Mouse (Mus musculus) testis, adult 2 months (tissue): ENCODE data around the gene Kcnh4. TPM values are rescaled to one million over a fixed set of nuclear protein-coding genes. Genes with fewer than 3 reads are reported as not detected.
A peak's percentile ranks its signal among the peaks of the same experiment; 100 is the strongest.

ENCODE experiments used
- H3K27ac ChIP-seq: fragments of 200-500 bp; 2 replicates; pipeline ENCODE4 v1.5.1; 2012; ENCODE audit warnings: low read depth, low read length; ENCODE audit not compliant: control insufficient read depth, insufficient read depth
- H3K27me3 ChIP-seq: fragments of 200-500 bp; 2 replicates; pipeline ENCODE4 v1.6.1; 2012; ENCODE audit warnings: mild to moderate bottlenecking, low read length, moderate library complexity; ENCODE audit not compliant: control insufficient read depth, insufficient read depth
- H3K36me3 ChIP-seq: fragments of 200-500 bp; 2 replicates; pipeline ENCODE4 v1.6.1; 2012; ENCODE audit warnings: mild to moderate bottlenecking, low read length; ENCODE audit not compliant: control insufficient read depth, insufficient read depth
- H3K4me1 ChIP-seq: fragments of 200-500 bp; 2 replicates; pipeline ENCODE4 v1.6.1; 2012; ENCODE audit warnings: low read length; ENCODE audit not compliant: control insufficient read depth, insufficient read depth
- H3K4me3 ChIP-seq: fragments of 200-500 bp; 2 replicates; pipeline ENCODE4 v1.5.1; 2012; ENCODE audit warnings: low read depth, mild to moderate bottlenecking, low read length, moderate library complexity, mixed read lengths; ENCODE audit not compliant: control insufficient read depth
- CTCF ChIP-seq: fragments of 200-500 bp; IDR thresholded peaks from 2 replicates; pipeline ENCODE4 v1.5.1; 2012; ENCODE audit warnings: low read depth, mild to moderate bottlenecking, inconsistent platforms, low read length, moderate library complexity; ENCODE audit not compliant: control insufficient read depth, insufficient read depth, insufficient replicate concordance
- POLR2A ChIP-seq: fragments of 200-500 bp; IDR thresholded peaks from 2 replicates; pipeline ENCODE4 v1.6.1; 2012; ENCODE audit warnings: low read depth, mild to moderate bottlenecking, inconsistent platforms, low read length, moderate library complexity; ENCODE audit not compliant: control insufficient read depth
- polyA plus RNA-seq: library from polyadenylated mRNA; depleted of rRNA; stranded (reverse); fragments of >200 nt; gene quantifications from 2 replicates; pipeline ENCODE4 v1.2.3, GENCODE M21; 2012

The Kcnh4 gene
- polyA plus RNA-seq, 1 experiment: 0.51 TPM

- peaks cover 1% of the 10 kb centered on the region; the same call in 1 of the 2 replicates for H3K36me3 ChIP-seq
- no peak overlapping the region for H3K4me3 ChIP-seq
- H3K27ac ChIP-seq: no peak overlapping the region
- peaks cover 33% of the 10 kb centered on the region for H3K4me1 ChIP-seq
- no peak for TF ChIP-seq CTCF
- TF ChIP-seq POLR2A: no peak
- no peaks in the 10 kb centered on the region for H3K27me3 ChIP-seq
These were observed 50.4 kb downstream of the Kcnh4 start for GRCm38 (mm10) chr11:100709201-100709810.

- peaks cover 1% of the 10 kb centered on the region; the same call in 1 of the 2 replicates for H3K36me3 ChIP-seq
- H3K4me3 ChIP-seq: no peak overlapping the region
- H3K27ac ChIP-seq: no peak overlapping the region
- no peak for TF ChIP-seq CTCF
- H3K27me3 ChIP-seq: no peaks in the 10 kb centered on the region
- peaks cover 28% of the 10 kb centered on the region for H3K4me1 ChIP-seq
These were observed 54.5 kb downstream of the Kcnh4 start for GRCm38 (mm10) chr11:100705095-100705747.

DNA sequence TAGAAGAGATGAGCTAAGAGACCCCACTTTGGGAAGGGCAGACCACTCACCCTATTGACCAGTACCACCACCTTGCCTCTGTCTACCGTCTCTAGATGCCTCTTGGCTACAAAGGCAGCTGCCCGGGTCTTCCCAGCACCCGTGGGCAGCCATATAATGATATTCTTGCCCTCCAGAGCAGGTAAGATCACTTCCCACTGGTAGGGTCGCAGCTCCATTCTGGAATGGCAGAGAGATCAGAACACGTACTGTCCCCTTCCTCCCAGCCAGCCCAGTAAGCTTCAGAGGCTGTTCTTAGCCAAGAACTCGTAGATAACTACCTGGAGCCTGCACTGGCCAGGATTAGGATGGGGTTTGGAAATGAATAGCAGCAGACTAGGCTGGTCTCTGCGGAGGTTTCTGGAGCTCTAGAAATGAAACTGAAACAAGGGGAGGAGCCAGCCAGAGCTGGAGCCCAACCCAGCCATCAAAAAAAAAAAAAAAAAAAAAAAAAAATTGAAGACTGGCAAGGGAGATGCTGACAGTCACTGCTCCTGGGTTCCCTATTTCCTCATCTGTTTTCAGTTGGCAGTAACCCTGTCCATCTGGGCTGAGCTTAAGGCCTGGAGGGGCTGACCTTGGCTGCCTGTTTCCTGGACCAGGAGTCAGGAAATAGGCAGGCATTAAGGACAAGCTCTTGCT, 55.8 kb downstream of the Kcnh4 start, which contains the start of gene Dhx58:
TSS of gene Dhx58 (minus strand) at position 421 of the 681 bp plus-strand sequence.
- no peak for TF ChIP-seq POLR2A
- TF ChIP-seq CTCF: no peak
- Histone ChIP-seq H3K27ac (peak within 1 kb of the TSS; percentile 71), H3K4me3 (peak within 1 kb of the TSS; percentile 78), H3K4me1 (peaks cover 28% of the 10 kb centered on the region), H3K27me3 (no peaks in the 10 kb centered on the region), H3K36me3 (peaks cover 1% of the 10 kb centered on the region; the same call in 1 of the 2 replicates)

- Histone ChIP-seq H3K27ac (peak overlapping the region; percentile 71), H3K27me3 (no peaks in the 10 kb centered on the region), H3K4me1 (peaks cover 28% of the 10 kb centered on the region), H3K4me3 (peak overlapping the region; percentile 78), H3K36me3 (peaks cover 1% of the 10 kb centered on the region; the same call in 1 of the 2 replicates)
- no peak for TF ChIP-seq CTCF
- no peak for TF ChIP-seq POLR2A
These were observed 56.4 kb downstream of the Kcnh4 start for GRCm38 (mm10) chr11:100703366-100703765.

DNA sequence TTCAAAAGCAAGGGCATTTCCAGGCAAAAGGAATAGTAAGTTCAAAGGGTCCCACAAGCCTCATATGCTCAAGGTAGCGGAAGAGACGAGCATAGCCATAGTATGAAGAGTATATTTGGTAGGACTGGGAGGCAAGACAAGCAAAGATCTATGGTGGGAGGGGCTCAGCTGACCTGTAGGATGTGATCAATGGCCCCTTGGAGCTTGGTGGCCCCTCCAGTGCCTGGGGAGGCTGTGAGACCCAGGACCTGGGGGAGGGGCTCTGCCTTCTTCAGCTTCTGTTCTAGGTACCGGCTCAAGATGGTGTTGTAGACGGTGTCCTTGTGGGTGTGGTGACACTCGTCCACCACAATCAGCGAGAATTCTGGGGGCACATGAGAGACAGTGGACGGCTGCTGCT, 56.8 kb downstream of the Kcnh4 start:
- H3K4me3 ChIP-seq: peak overlapping the region; percentile 78
- H3K27ac ChIP-seq: peak overlapping the region; percentile 71; the same call in 1 of the 2 replicates
- no peaks in the 10 kb centered on the region; the same call in 1 of the 2 replicates for H3K36me3 ChIP-seq
- H3K4me1 ChIP-seq: peaks cover 28% of the 10 kb centered on the region
- H3K27me3 ChIP-seq: no peaks in the 10 kb centered on the region
- TF ChIP-seq POLR2A (no peak), CTCF (no peak)

- H3K27ac ChIP-seq: no peak overlapping the region
- peaks cover 28% of the 10 kb centered on the region for H3K4me1 ChIP-seq
- TF ChIP-seq POLR2A (no peak), CTCF (peak; percentile 71; the same call in 1 of the 2 replicates)
- peak overlapping the region; percentile 78 for H3K4me3 ChIP-seq
- no peaks in the 10 kb centered on the region; the same call in 1 of the 2 replicates for H3K36me3 ChIP-seq
- H3K27me3 ChIP-seq: no peaks in the 10 kb centered on the region
These were observed 57.5 kb downstream of the Kcnh4 start for GRCm38 (mm10) chr11:100702081-100702851.
